Mouse (Mus musculus) ovary, adult 10 weeks (tissue): Measurements from ENCODE around the gene Adh5. TPM values are rescaled to one million over a fixed set of nuclear protein-coding genes. Genes with fewer than 3 reads are reported as not detected.

ENCODE experiments used
- polyA plus RNA-seq: library from polyadenylated mRNA; stranded (reverse); fragments of 350-450 nt; fragmentation: Illumina TruSeq; extraction: RNeasy Lipid Tissue Mini Kit (QIAGEN cat#74804); gene quantifications from one replicate; pipeline ENCODE4 v1.2.3, GENCODE M21; 2014

Gene Adh5
- polyA plus RNA-seq, result 200 TPM

DNA sequence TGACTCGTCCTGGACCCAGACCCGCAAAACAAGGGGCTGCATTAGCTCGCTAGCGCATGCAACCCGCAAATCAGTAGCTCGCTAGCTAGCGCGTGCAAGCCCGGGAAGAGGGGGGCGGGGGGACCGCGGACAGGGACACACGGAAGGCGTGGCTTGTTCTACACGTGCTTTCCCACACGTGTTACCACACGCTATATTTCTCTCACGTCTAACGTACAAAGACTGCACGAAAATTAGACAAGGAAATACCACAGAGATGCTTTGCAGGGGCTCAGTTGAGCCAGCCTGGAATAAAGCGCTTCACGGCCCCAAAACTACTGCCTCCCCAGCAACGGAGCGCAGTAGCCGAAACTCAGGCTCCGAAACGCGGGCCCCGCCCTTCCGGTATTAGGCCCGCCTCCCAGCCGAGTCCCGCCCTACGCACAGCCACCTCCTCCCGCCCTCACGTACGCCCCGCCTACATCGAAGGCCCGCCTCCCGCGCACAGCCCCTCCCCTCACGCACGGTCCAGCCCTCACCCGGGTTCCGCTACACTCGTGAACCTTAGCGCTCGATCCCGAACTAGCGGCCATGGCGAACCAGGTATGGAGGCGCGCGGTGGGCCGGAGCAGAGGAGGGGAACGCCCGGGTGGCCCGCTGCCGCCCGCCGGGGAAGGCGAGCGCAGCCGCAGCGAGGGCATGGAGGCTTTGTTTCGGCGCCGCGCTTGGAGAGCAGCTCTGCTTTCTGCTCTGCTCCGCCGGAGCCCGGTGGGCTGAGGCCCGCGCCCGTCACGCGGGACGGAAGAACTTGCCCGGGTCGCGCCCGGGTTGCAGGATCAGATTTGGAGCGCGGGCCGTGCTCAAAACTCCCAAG lies at the start of gene Adh5:
TSS of gene Adh5 (plus strand) at position 482 of the 853 bp plus-strand sequence.

DNA sequence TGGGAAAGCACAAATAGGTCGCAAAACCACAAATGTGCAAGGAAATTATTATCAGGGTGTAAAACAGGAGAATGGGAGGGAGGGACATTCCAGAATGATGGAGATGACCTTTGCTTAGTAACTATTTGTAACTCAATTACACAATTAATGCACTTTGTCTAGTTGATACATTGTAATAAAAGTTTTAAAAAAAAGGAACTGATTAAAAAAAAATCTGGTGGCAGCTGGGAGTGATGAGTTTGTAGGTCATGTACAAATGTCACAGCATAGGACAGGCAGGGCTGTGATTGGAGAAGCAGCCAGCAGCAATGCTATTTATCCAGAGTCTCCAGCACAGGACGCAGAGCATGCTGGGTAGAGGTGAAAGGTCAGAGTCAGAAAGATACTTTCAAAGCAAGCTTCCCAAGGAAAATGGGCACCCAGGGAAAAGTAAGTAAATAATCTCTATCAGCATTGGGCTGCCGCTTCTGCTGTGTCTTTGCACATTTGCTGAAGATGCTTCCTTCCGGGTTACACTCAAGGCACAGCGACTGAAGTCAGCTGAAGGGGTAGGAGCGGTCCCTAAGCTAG lies 27.7 kb upstream of the Adh5 start, which contains the start of gene Adh4:
TSS of gene Adh4 (plus strand) at position 346 of the 570 bp plus-strand sequence.

DNA sequence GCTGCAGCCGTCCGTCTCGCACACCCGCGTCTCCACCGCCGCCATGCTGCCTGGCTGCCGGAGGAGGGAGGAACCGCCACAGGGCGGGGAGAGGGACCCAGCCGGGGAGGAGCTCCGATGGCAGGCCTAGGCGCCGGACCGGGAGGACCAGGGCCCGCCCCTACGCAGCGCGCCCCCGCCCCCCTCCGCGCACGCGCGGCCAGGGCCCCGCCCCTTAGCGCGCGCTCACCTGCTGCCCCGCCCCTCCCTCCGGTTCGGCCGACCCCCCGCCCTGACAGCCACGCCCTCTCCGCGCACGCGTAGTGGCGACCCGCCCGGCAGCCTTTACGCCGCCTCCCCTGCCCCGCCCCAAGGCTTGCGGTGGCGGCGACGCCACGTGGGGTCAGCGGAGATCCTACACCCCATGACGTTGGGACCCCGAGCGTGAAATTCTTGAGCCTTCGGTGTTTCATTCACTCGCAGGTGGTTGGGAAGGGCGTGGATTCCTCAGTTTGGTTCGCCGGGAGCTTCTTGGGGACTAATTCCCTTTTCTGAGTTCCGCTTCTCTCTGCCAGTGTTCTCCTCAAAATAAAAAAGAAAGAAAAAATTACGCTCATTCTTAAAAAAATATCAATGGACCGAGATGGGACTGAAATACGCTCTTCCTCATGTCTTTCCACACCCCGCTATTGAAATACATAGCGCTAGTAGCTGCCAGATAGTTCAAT lies 46.6 kb downstream of the Adh5 start, which contains the start of gene Metap1:
TSS of gene Metap1 (minus strand) at position 189 of the 707 bp plus-strand sequence.

Other genes with a start within 250 kb of the Adh5 start
- gene 4930579F01Rik, start 249.3 kb upstream of the Adh5 start, polyA plus RNA-seq, result not detected
- 2.6 TPM for gene Adh7, start 225.3 kb upstream of the Adh5 start, polyA plus RNA-seq
- 79.7 TPM for gene Adh1, start 182.1 kb upstream of the Adh5 start, polyA plus RNA-seq
- not detected for gene Adh6a, start 129.8 kb upstream of the Adh5 start, polyA plus RNA-seq
- gene Adh6b, start 101.3 kb upstream of the Adh5 start, polyA plus RNA-seq, result not detected
- not detected for gene Adh4, start 27.6 kb upstream of the Adh5 start, polyA plus RNA-seq
- gene Metap1, start 46.4 kb downstream of the Adh5 start, polyA plus RNA-seq, result 62.4 TPM
- gene Eif4e, start 83.1 kb downstream of the Adh5 start, polyA plus RNA-seq, result 310 TPM